ENCODE assay signal across 8 mouse cellular contexts in genomic region chr7:75827357-75827756, GRCm38 (mm10). TPM values are rescaled to one million over a fixed set of nuclear protein-coding genes. Genes with fewer than 3 reads are reported as not detected.
DNase-seq lines count a peak whose midpoint lies in the region; ATAC-seq lines count a peak whose summit lies in the region.

No protein-coding gene starts in this region.

- peak; percentile 57 for ATAC-seq in erythroblast, adult 5-6 weeks (replicated peaks; ENCODE audit: low FRiP score, poor library complexity, severe bottlenecking)

- intact Hi-C loops in heart, postnatal 25 days (cut with DNase I): loop anchor here (5.0 to 10.0 kb wide), 2 partner anchors 85 to 263 kb away; no protein-coding TSS in a partner anchor
- intact Hi-C loops in left cerebral cortex, postnatal 14 days (cut with DNase I): loop anchor here (5.0 to 10.0 kb wide), 2 partner anchors 85 to 453 kb away; no protein-coding TSS in a partner anchor

- peak; percentile 60 for DNase-seq in heart, adult 11 months
- no peak for DNase-seq in heart, postnatal 25 days (ENCODE audit: low spot score)
- peak; percentile 66 for DNase-seq in ovary, adult 18-20 months (ENCODE audit: low spot score)
- DNase-seq in ovary, postnatal 10 days (ENCODE audit: low spot score): no peak
- DNase-seq in left cerebral cortex, postnatal 14 days (ENCODE audit: low spot score in 2 of 2): no peak
- no peak for DNase-seq in urinary bladder, postnatal 25 days (ENCODE audit: low spot score)
- no peak for DNase-seq in cerebellum, postnatal 14 days

RNA-seq across cellular contexts. Expression of gene Klhl25, which starts 20.8 kb away (rescaled TPM):
- total RNA-seq in heart, postnatal 25 days (2021): 1 to 10 TPM; 4.1 to 4.8 TPM
- total RNA-seq in erythroblast, adult 5-6 weeks (2015; ENCODE audit: low replicate concordance): 74.7 and 77.5 TPM in 2 replicates
- total RNA-seq in erythroblast, adult 5-6 weeks (2017; ENCODE audit: low replicate concordance): 189 and 190 TPM in 2 replicates
- 10 to 100 TPM in 1 of 2 experiments, 1 to 10 TPM in 1; 9.4 to 11.3 TPM for total RNA-seq in left cerebral cortex, postnatal 14 days (2021)

Comparison
In these comparisons a context has a peak if more than half of its experiments do, and no peak if none do; other contexts are left out.
1. DNase-seq: peak in heart, adult 11 months (single experiment) and ovary, adult 18-20 months (single experiment); none in heart, postnatal 25 days (single experiment), ovary, postnatal 10 days (single experiment), left cerebral cortex, postnatal 14 days (0 of 2), urinary bladder, postnatal 25 days (single experiment) and cerebellum, postnatal 14 days (0 of 2).
2. RNA of gene Klhl25, which starts 20.8 kb away (total RNA-seq): 74.7 to 190 TPM in erythroblast, adult 5-6 weeks; 9.4 to 11.3 TPM in left cerebral cortex, postnatal 14 days and 4.1 to 4.8 TPM in heart, postnatal 25 days; every median in the first group is over 4 times any median in the second.